Mouse (Mus musculus) liver, embryonic 13.5 days (tissue): ENCODE data around the gene Klf15. TPM values are rescaled to one million over a fixed set of nuclear protein-coding genes. Genes with fewer than 3 reads are reported as not detected.
A peak's percentile ranks its signal among the peaks of the same experiment; 100 is the strongest.

ENCODE experiments used
- ATAC-seq: fragments of 200-750 bp; cut with Nextera tagmentation; 2 replicates; pipeline ENCODE4 v1.8.0; 2017; ENCODE audit warnings: low read depth, mild to moderate bottlenecking, moderate number of reproducible peaks, moderate library complexity
- DNase-seq: peaks from one replicate; pipeline ENCODE4 v3.0.0; 2022
- H3K27ac ChIP-seq: fragments of 300-500 bp; sonication (generic); 2 replicates; pipeline ENCODE4 v1.5.1; 2015; ENCODE audit warnings: moderate library complexity, mild to moderate bottlenecking, inconsistent platforms
- H3K27me3 ChIP-seq: fragments of 300-500 bp; sonication (generic); 2 replicates; pipeline ENCODE4 v1.6.1; 2015; ENCODE audit warnings: mild to moderate bottlenecking, inconsistent platforms
- H3K36me3 ChIP-seq: fragments of 300-500 bp; sonication (generic); 2 replicates; pipeline ENCODE4 v1.6.1; 2015; ENCODE audit warnings: mild to moderate bottlenecking, inconsistent platforms
- H3K4me1 ChIP-seq: fragments of 300-500 bp; sonication (generic); replicated peaks from 2 replicates; pipeline ENCODE4 v1.6.1; 2015; ENCODE audit warnings: inconsistent platforms
- H3K4me2 ChIP-seq: fragments of 300-500 bp; sonication (generic); 2 replicates; pipeline ENCODE4 v1.6.1; 2015; ENCODE audit warnings: inconsistent platforms, mild to moderate bottlenecking, moderate library complexity
- H3K4me3 ChIP-seq: fragments of 300-500 bp; sonication (generic); replicated peaks from 2 replicates; pipeline ENCODE4 v1.5.1; 2015; ENCODE audit warnings: mild to moderate bottlenecking, inconsistent platforms
- H3K9ac ChIP-seq: fragments of 300-500 bp; sonication (generic); 2 replicates; pipeline ENCODE4 v1.6.1; 2015; ENCODE audit warnings: mild to moderate bottlenecking, inconsistent platforms
- H3K9me3 ChIP-seq: fragments of 300-500 bp; sonication (generic); replicated peaks from 2 replicates; pipeline ENCODE4 v1.6.1; 2016; ENCODE audit warnings: inconsistent platforms
- WGBS: fragments of 180-500 bp; shearing (Covaris S2); methylation state at CpG from one replicate; pipeline ENCODE4 v1.1.7; 2015; ENCODE audit not compliant: insufficient replicate concordance; 5-methylcytosine and 5-hydroxymethylcytosine counted together
- polyA plus RNA-seq: library from polyadenylated mRNA; unstranded; fragments of >200 nt; fragmentation: Nextera tagmentation; extraction: Ambion mirVana; gene quantifications from 2 replicates; pipeline ENCODE4 v1.2.1, GENCODE M21; 2015

Gene Klf15
- 7.8 and 9.1 TPM in 2 replicates for polyA plus RNA-seq

DNA sequence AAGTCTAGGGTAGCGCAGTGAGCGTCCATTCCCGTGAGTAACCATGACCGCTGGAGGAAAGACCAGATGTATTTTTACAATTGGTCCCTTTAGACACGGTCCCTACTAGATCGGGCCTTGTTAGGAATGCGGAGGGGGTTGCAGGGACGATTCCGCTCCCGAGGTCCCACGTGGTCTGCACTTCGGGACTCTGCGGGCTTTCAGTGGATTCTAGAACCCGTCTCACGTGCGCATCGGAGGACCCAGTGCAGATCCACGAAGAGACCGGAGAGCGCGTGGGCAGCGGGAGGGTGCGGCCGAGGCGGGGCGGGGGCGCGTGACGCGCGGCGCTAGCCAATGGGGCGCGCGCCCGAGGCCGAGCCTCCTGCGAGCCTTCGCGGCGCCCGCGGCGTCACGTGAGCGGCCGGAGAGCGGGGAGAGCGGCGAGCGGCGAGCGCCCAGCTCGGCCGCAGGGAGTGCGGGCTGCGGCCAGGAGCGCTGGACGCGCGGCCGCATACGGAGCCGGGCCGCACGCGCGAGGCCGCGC lies at the start of gene Klf15:
TSS of gene Klf15 (plus strand) at position 396 of the 526 bp plus-strand sequence.
- ATAC-seq (peak; percentile 39; the same call in 1 of the 2 replicates), DNase-seq (peak; percentile 20)
- Histone ChIP-seq H3K27me3 (peaks cover 59% of the 10 kb centered on the region), H3K36me3 (no peaks in the 10 kb centered on the region), H3K27ac (peak within 1 kb of the TSS; percentile 73), H3K4me2 (peak within 1 kb of the TSS; percentile 67), H3K4me3 (peak within 1 kb of the TSS; percentile 59), H3K9ac (peak within 1 kb of the TSS; percentile 67), H3K4me1 (peaks cover 23% of the 10 kb centered on the region), H3K9me3 (no peaks in the 10 kb centered on the region)
- WGBS = 2% methylated on average over 70 of the region's 70 CpGs

DNA sequence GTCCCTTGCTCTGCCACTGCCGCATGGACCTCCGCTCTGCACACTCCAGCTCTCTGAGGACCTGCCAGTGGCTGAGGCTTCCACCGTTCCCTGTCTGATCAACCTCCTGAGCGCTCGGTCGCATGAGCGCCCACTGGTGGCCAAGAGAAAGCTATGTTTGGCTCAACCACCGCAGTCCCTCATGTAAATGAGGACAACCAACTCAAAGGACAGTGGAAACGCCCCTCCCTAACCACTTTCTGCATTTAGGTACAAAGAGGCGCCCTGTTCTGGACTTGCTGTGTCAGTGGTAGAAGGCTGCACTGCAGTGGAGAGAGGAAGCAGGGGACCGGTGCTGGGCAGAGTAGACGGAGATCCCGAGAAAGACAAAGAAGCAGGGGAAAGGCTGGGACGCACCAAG lies 39.8 kb upstream of the Klf15 start:
- 6% methylated on average over 14 of the region's 14 CpGs for WGBS
- Histone ChIP-seq H3K27ac (no peak overlapping the region), H3K4me2 (peak overlapping the region; percentile 45), H3K27me3 (peaks cover 11% of the 10 kb centered on the region), H3K36me3 (no peaks in the 10 kb centered on the region), H3K4me3 (no peak overlapping the region), H3K9me3 (no peaks in the 10 kb centered on the region), H3K4me1 (peaks cover 7% of the 10 kb centered on the region), H3K9ac (no peak overlapping the region)
- DNase-seq = peak; percentile 58
- peak; percentile 77 for ATAC-seq

DNA sequence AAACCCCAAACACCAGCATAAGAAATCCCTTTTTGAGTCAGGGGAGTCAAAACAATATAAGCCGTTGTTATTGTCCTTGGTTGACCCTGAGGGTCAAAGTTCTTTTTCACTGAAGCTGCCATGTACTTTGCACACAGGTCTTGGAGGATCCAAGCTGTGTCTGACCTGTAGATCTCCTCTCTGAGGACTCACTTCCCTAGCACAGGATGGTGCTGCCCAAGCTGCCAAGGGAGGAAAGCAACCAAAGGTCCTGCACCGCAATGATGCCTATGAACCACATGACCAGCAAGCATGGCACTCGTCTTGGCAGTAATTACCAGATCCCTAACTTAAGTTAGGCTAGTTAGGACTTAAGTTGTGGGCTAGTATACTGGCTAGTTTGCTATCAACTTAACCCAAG lies 37.0 kb upstream of the Klf15 start:
- Histone ChIP-seq H3K9ac (no peak overlapping the region), H3K27ac (no peak overlapping the region), H3K36me3 (no peaks in the 10 kb centered on the region), H3K27me3 (peaks cover 22% of the 10 kb centered on the region), H3K9me3 (no peaks in the 10 kb centered on the region), H3K4me3 (no peak overlapping the region), H3K4me2 (no peak overlapping the region), H3K4me1 (peaks cover 14% of the 10 kb centered on the region)
- DNase-seq (no peak), ATAC-seq (no peak)
- 51% methylated on average over 3 of the region's 3 CpGs for WGBS

DNA sequence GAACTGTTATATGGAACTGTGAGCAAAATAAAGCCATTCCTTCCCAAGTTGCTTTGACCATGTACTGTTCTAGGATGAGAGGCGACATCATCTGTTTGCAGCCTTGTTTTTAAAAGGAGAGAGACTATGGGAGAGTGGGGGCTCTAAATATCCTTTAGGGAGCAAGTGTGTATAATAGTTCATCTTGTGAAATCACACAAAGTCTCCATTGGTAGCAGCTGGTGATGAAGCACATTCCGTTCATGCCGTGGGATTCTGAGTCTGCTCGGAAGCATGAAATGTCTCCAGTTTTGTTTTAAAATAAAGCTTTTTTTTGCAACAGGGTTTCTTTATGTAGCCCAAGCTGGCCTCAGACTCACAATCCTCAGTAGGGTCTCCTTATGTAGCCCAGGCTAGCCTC lies 36.4 kb upstream of the Klf15 start:
- DNase-seq = no peak
- Histone ChIP-seq H3K4me2 (no peak overlapping the region), H3K9ac (no peak overlapping the region), H3K27me3 (peaks cover 22% of the 10 kb centered on the region), H3K9me3 (no peaks in the 10 kb centered on the region), H3K4me1 (peaks cover 14% of the 10 kb centered on the region), H3K4me3 (no peak overlapping the region), H3K27ac (no peak overlapping the region), H3K36me3 (no peaks in the 10 kb centered on the region)
- ATAC-seq = no peak
- whole genome bisulfite sequencing = 75% methylated on average over 4 of the region's 4 CpGs

DNA sequence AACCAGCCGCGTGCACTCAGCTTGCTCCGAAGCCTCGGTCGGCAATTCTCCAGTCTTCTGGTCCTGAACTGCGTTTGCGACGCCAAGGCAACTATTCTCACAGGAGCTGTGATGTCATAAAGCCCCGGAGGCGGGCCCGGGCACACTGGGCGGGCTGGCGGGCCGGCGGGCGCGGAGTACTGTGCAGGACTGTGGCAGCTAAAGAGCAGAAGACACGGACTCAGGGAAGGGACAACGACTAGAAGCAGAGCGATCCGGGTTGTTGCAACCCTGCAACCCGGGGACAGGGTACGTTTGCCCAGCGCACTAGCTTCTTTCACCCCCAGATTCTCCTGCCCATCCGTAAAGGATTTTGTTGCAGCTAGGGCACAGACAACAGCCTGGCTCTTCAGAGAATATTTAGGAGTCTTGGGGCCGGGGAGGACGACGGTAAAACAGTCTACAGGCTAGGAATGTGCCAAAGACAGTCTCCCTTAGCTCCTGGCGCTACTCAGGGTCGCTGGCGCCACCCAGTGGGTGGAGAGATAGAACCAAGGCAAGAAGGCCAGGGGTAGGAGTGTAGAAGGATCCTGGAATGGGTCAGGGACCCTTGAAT lies 33.9 kb upstream of the Klf15 start, which contains the start of gene Cfap100:
TSS of gene Cfap100 (minus strand) at position 418 of the 595 bp plus-strand sequence.
- no peaks in the 10 kb centered on the region for H3K9me3 ChIP-seq
- WGBS = 1% methylated on average over 31 of the region's 31 CpGs
- H3K4me3 ChIP-seq = peak within 1 kb of the TSS; percentile 40
- H3K27ac ChIP-seq = no peak within 1 kb of the TSS
- H3K27me3 ChIP-seq = peaks cover 22% of the 10 kb centered on the region
- peak; percentile 61 for ATAC-seq
- peaks cover 7% of the 10 kb centered on the region for H3K4me1 ChIP-seq
- H3K9ac ChIP-seq = no peak within 1 kb of the TSS
- DNase-seq = peak; percentile 27
- H3K36me3 ChIP-seq = no peaks in the 10 kb centered on the region
- peak within 1 kb of the TSS; percentile 61 for H3K4me2 ChIP-seq

DNA sequence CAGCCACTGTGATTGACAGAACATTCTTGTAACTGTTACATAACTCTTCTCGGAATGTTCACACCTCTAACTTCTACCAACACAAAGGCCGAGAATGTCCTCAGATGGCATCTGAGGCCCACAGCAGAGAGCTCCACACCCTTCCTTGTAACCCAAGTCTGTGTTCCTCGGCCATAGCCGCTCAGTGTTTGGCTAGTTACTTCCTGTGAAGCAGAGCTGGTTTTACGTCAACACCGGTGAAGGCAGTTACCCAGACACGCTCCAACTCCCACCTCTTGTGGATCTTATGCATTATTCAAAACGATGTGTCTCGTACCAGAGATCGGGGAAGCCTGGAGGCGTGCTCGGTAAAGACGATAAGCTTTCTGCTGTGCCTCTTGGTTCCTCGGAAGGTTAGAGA lies 32.5 kb upstream of the Klf15 start:
- no peak for DNase-seq
- H3K4me3 ChIP-seq = no peak overlapping the region
- H3K9ac ChIP-seq = no peak overlapping the region
- H3K9me3 ChIP-seq = no peaks in the 10 kb centered on the region
- peaks cover 22% of the 10 kb centered on the region for H3K27me3 ChIP-seq
- 66% methylated on average over 14 of the region's 14 CpGs for WGBS
- ATAC-seq = no peak
- no peak overlapping the region for H3K4me2 ChIP-seq
- no peak overlapping the region for H3K27ac ChIP-seq
- peaks cover 7% of the 10 kb centered on the region for H3K4me1 ChIP-seq
- H3K36me3 ChIP-seq = no peaks in the 10 kb centered on the region

DNA sequence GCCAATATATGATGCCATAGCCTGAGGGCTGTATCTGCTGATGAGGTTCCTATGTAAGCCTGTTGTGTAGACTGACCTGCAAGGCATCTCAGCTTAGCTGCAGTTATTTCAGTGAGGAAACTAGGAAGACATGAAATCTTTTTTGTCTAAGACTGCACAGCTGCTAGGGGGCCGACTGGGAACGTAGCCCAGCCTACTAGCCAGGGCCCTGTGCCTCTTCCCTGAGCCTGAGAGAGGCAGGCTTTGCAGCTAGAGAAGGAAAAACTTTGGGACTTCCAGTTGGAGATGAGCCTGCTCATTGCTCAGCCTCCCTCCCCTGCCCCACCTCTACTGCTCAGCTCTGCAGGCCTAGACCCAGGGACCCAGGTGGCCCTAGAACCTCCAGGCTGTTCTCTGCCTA lies 30.9 kb upstream of the Klf15 start:
- Histone ChIP-seq H3K9ac (no peak overlapping the region), H3K36me3 (no peaks in the 10 kb centered on the region), H3K4me3 (no peak overlapping the region), H3K4me2 (no peak overlapping the region), H3K9me3 (no peaks in the 10 kb centered on the region), H3K27me3 (peaks cover 22% of the 10 kb centered on the region), H3K4me1 (peaks cover 7% of the 10 kb centered on the region), H3K27ac (no peak overlapping the region)
- ATAC-seq = no peak
- no peak for DNase-seq
- WGBS = 42% methylated on average over 2 of the region's 2 CpGs

DNA sequence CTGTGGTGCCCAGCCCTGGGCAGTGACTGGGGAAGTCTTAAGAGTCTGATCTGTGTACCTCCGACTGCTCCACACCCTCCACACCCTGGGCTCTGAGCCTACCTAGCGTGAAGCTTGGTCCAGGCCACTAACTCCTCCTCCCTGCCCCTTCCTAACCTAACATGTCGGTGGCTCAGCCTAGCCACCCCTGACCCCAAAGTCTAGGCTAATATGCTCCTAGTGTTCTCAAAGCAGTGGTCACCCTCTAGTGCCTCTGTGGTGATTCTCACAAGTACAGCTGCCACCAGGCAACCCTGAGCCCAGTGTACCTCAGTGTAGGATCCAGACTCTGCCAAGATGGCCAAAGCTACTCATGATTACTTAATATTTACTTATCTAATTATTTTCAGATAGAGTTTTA lies 27.7 kb upstream of the Klf15 start:
- Histone ChIP-seq H3K9me3 (no peaks in the 10 kb centered on the region), H3K27me3 (no peaks in the 10 kb centered on the region), H3K4me1 (no peaks in the 10 kb centered on the region), H3K4me3 (no peak overlapping the region), H3K9ac (no peak overlapping the region), H3K27ac (no peak overlapping the region), H3K36me3 (no peaks in the 10 kb centered on the region), H3K4me2 (no peak overlapping the region)
- ATAC-seq (peak; percentile 26; the same call in 1 of the 2 replicates), DNase-seq (no peak)
- 47% methylated on average over 3 of the region's 3 CpGs for WGBS

DNA sequence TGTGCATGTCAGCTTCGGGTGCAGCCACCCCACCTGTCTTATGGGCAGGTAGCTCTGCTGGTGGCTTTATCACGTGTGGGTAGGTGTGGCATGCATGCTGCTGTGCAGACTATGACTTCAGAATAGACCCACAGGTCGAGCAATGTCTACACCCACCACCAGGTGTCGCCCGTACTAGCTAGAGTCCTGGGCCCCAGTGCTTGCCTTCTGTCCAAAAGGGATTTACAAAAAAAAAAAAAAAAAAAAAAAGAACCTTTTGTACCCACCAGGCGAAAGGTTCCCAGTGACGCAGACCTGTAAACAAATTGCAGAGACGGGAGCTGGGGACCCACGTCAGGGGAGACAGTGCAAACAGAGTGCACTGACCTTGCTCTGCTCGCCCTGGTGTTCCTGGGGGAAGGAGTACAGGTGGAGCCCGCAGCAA lies 27.2 kb upstream of the Klf15 start:
- no peaks in the 10 kb centered on the region for H3K4me1 ChIP-seq
- DNase-seq (peak; percentile 47), ATAC-seq (peak; percentile 80)
- H3K27ac ChIP-seq = 0 out of 2 replicates have a peak overlapping the region, but pooled peaks have one; percentile 55
- 16% methylated on average over 11 of the region's 11 CpGs for WGBS
- no peak overlapping the region for H3K9ac ChIP-seq
- no peaks in the 10 kb centered on the region for H3K9me3 ChIP-seq
- H3K4me2 ChIP-seq = no peak overlapping the region
- no peak overlapping the region for H3K4me3 ChIP-seq
- no peaks in the 10 kb centered on the region for H3K27me3 ChIP-seq
- H3K36me3 ChIP-seq = no peaks in the 10 kb centered on the region

DNA sequence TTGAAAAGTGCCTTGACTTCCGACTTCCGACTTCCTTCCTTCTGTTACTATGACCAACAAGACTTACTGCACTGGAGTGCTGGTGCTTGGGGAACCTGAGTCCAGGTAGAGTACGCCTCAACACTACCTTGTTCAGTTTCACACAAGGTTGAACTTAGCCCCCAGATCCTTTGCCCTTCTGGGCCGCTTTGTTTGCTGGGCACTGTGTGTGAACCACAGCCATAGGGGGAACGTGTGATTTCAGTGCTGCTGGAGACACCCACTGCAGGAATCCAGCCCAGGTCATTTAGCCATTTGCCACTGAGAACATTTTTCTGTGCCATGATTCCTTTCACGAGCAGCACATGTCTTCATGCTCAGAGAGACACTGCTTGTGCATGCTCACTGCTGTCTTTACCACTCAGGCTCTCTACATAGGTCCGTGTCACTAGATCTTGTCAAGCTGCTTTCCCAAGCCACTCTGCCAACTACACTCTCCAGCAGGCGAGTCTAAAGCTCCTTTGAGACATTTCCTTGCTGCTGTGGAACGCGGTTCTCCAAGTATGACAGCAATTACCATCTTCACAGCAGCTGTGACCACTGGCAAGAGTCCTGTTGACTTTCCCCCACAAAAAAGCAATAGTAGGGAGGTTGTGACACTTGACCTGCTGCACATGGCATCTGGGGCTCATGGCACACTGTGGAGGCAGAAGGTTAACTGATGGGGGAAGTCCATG lies 26.0 kb upstream of the Klf15 start:
- ATAC-seq (no peak), DNase-seq (no peak)
- WGBS = 62% methylated on average over 10 of the region's 10 CpGs

DNA sequence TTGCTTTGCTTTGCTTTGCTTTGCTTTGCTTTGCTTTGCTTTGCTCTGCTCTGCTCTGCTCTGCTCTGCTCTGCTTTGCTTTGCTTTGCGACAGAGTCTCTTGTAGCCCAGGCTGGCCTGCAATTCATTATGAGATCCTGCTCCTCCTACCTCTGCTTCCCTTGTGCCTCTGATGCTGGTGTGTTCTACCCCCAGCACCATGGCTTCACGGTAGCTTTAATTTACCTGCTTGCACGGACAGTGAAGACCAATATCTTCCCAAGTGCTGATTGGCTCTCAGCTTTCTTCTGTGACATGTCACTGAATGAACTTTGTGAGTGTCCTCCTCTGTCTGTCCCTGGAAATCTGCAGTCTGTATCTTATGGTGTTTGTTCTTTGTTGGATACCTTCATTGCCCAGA lies 25.3 kb upstream of the Klf15 start:
- Histone ChIP-seq H3K27me3 (no peaks in the 10 kb centered on the region), H3K4me3 (no peak overlapping the region), H3K9me3 (no peaks in the 10 kb centered on the region), H3K36me3 (no peaks in the 10 kb centered on the region), H3K27ac (no peak overlapping the region), H3K9ac (no peak overlapping the region), H3K4me2 (no peak overlapping the region), H3K4me1 (no peaks in the 10 kb centered on the region)
- no peak for ATAC-seq
- WGBS = 72% methylated on average over 3 of the region's 3 CpGs
- DNase-seq = no peak

More for the DNA sequence above, 26.0 kb upstream of the Klf15 start:
- no peak overlapping the region for H3K4me2 ChIP-seq
- H3K27me3 ChIP-seq = no peaks in the 10 kb centered on the region
- no peak overlapping the region for H3K4me3 ChIP-seq
- no peaks in the 10 kb centered on the region for H3K4me1 ChIP-seq
- H3K36me3 ChIP-seq = no peaks in the 10 kb centered on the region
- H3K9me3 ChIP-seq = no peaks in the 10 kb centered on the region
- H3K27ac ChIP-seq = no peak overlapping the region
- no peak overlapping the region for H3K9ac ChIP-seq
